Mouse (Mus musculus) layer of hippocampus, postnatal 10 days (tissue): ENCODE data around the gene Wnk4. TPM values are rescaled to one million over a fixed set of nuclear protein-coding genes. Genes with fewer than 3 reads are reported as not detected.

Source experiments
- DNase-seq, 2 experiments: peaks; one replicate each; pipeline ENCODE4 v3.0.0; 2021; ENCODE audit warnings: low spot score in 2 of 2
- total RNA-seq, 2 experiments: library from RNA; stranded (reverse); gene quantifications; 2 replicates each; pipeline ENCODE4 v1.2.3; 2021

The Wnk4 gene
- total RNA-seq, 2 experiments from 2014 or later: 3.4 to 4.5 TPM

GRCm38 (mm10) chr11:101238071-101238647 is 22.2 kb upstream of the Wnk4 start:
- no peak for DNase-seq

GRCm38 (mm10) chr11:101245071-101245470 is 15.3 kb upstream of the Wnk4 start:
- DNase-seq: no peak

- DNase-seq: peak; percentile 60 to 71
Observed at GRCm38 (mm10) chr11:101245855-101246701, 14.3 kb upstream of the Wnk4 start, which contains the start of gene Ramp2. Ramp2 (plus strand) TSS chr11:101246028.

- no peak for DNase-seq
Observed at GRCm38 (mm10) chr11:101246702-101247012, 13.7 kb upstream of the Wnk4 start.

GRCm38 (mm10) chr11:101247521-101248030 is 12.8 kb upstream of the Wnk4 start:
- no peak for DNase-seq

GRCm38 (mm10) chr11:101248258-101248994 is 11.9 kb upstream of the Wnk4 start:
- peak; percentile 73 to 77 for DNase-seq

- DNase-seq: no peak
Observed at GRCm38 (mm10) chr11:101251031-101251430, 9.3 kb upstream of the Wnk4 start.

GRCm38 (mm10) chr11:101252941-101253340 is 7.4 kb upstream of the Wnk4 start:
- DNase-seq: no peak

- DNase-seq: peak; percentile 84 to 89
Observed at GRCm38 (mm10) chr11:101253613-101254389, 6.6 kb upstream of the Wnk4 start, which contains the start of gene Vps25. Vps25 (plus strand) TSS chr11:101253707.

GRCm38 (mm10) chr11:101255826-101256775 is 4.3 kb upstream of the Wnk4 start:
- DNase-seq: no peak

GRCm38 (mm10) chr11:101259261-101259712 is 1.1 kb upstream of the Wnk4 start:
- peak; percentile 47 to 50 for DNase-seq

- no peak for DNase-seq
Observed at GRCm38 (mm10) chr11:101260826-101261380, 536 bp downstream of the Wnk4 start.

- DNase-seq: no peak
Observed at GRCm38 (mm10) chr11:101262272-101262967, 2.1 kb downstream of the Wnk4 start.

GRCm38 (mm10) chr11:101263138-101263988 is 3.0 kb downstream of the Wnk4 start:
- DNase-seq: no peak

GRCm38 (mm10) chr11:101263989-101264280 is 3.6 kb downstream of the Wnk4 start:
- DNase-seq: no peak

- DNase-seq: no peak
Observed at GRCm38 (mm10) chr11:101264954-101265471, 4.6 kb downstream of the Wnk4 start.

GRCm38 (mm10) chr11:101265906-101266305 is 5.5 kb downstream of the Wnk4 start:
- DNase-seq: no peak
